Mouse (Mus musculus) heart, adult 11 months (tissue): ENCODE measurements around the gene 4930435E12Rik.

Experiments used
- DNase-seq: peaks from one replicate; pipeline ENCODE4 v3.0.0; 2022

The 4930435E12Rik gene

GRCm38 (mm10) chr16:38768386-38768785, 60.2 kb downstream of the 4930435E12Rik start:
- no peak for DNase-seq

DNA sequence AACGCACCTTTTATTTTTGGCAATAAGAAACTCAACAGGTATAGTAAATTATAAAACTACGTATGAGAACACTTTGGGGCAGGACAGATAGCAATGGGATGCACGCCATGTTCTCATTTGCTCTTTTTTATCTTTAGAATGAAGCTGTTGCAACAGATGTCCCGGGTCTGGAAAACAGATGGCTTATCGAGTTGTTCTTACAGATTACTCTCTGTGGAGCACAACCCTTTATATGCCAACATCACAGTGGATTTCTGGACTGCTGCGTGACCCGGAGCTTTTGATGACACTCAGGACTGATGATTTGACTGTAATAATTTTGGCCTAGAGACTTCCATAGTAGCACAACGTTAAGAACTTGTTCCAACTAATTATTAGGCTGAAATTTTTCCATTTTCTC, 60.8 kb downstream of the 4930435E12Rik start:
- no peak for DNase-seq

- no peak for DNase-seq
These were observed 61.9 kb downstream of the 4930435E12Rik start for GRCm38 (mm10) chr16:38766671-38767070.

DNA sequence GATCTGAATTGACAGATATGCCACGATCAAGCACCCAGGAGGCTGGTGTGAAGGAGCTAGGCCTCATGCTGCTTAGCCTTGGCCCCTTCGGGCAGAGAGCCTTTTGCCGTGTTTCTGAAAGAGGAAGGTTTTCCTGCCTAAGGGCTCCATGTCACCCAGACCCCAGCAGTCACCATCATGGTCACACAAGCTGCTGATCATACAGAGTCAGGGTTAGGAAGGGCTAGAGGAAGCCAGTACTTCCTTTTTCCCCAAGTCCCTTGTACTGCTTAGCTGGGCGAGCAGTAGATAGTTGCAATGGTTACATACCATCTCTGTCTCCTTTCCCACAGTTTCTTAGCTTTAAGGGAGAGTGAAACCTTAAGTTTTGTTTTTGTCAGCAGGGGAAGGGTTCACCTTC, 65.0 kb downstream of the 4930435E12Rik start:
- DNase-seq, result peak; percentile 94

DNA sequence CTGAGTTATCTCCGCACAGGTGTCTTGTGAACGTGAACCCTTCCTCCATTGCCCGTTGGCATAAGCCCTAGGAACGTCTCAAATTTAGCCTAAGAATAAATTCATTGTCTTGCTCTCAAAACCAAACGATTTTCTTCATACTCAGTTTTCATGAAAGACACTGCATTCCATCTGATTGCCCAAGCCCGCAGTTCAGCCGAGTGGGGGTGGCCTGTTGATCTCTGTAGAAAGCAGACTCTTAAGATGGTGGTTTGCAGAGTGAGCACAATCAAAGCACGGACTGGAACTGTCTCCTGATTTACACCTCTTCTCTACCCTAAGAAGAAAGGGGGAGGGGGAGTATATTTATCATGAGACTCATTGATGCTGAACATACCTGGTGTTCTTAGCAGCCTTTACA, 66.1 kb downstream of the 4930435E12Rik start:
- no peak for DNase-seq
